Mouse (Mus musculus) liver, adult 2 months (tissue): ENCODE results near the gene Ophn1.

Experiments used
- CTCF ChIP-seq: fragments of 200-500 bp; IDR thresholded peaks from 2 replicates; pipeline ENCODE4 v1.5.1; 2011; ENCODE audit warnings: low read depth, low read length, control low read depth
- POLR2A ChIP-seq: fragments of 200-500 bp; IDR thresholded peaks from 2 replicates; pipeline ENCODE4 v1.6.1; 2011; ENCODE audit warnings: low read length, control low read depth; ENCODE audit not compliant: insufficient read depth; ENCODE audit errors: extremely low read depth

- TF ChIP-seq CTCF (no peak), POLR2A (no peak)
These were observed 13.4 kb upstream of the Ophn1 start for GRCm38 (mm10) chrX:98904226-98904625.
